Mouse (Mus musculus): ENCODE measurements around the gene Gm42421. TPM values are rescaled to one million over a fixed set of nuclear protein-coding genes. Genes with fewer than 3 reads are reported as not detected.
A peak's percentile ranks its signal among the peaks of the same experiment; 100 is the strongest.

Gm42421 gene
- polyA plus RNA-seq, 1 experiment = 0.25 TPM

GRCm38 (mm10) chr5:143917418-143917817 lies 10.6 kb upstream of the Gm42421 start:
- TF ChIP-seq MYOD1 (IDR thresholded peaks at IDR 0.05; ENCODE audit: control insufficient read depth, insufficient read length, low read depth) (no peak), CTCF (IDR thresholded peaks at IDR 0.05; ENCODE audit: control insufficient read depth, insufficient read depth, insufficient read length) (peak; percentile 36)
- H3K79me2 ChIP-seq (ENCODE audit: control insufficient read depth, insufficient read depth) = peaks cover 21% of the 10 kb centered on the region
- H3K27me3 ChIP-seq (ENCODE audit: control insufficient read depth, insufficient read depth, insufficient read length) = no peaks in the 10 kb centered on the region
- H3K79me3 ChIP-seq (ENCODE audit: low read depth) = peaks cover 10% of the 10 kb centered on the region
- peaks cover 72% of the 10 kb centered on the region for H3K36me3 ChIP-seq (ENCODE audit: control insufficient read depth, insufficient read depth)
- no peak overlapping the region for H3ac ChIP-seq (ENCODE audit: control insufficient read depth, insufficient read length, low read depth)
- H3K4me3 ChIP-seq (ENCODE audit: insufficient read depth, poor library complexity, severe bottlenecking) = no peak overlapping the region

- Histone ChIP-seq H3ac (ENCODE audit: control insufficient read depth, insufficient read length, low read depth) (no peak overlapping the region), H3K79me2 (ENCODE audit: control insufficient read depth, insufficient read depth) (peaks cover 14% of the 10 kb centered on the region), H3K79me3 (ENCODE audit: low read depth) (peaks cover 5% of the 10 kb centered on the region), H3K4me3 (ENCODE audit: insufficient read depth, poor library complexity, severe bottlenecking) (no peak overlapping the region), H3K27me3 (ENCODE audit: control insufficient read depth, insufficient read depth, insufficient read length) (no peaks in the 10 kb centered on the region), H3K36me3 (ENCODE audit: control insufficient read depth, insufficient read depth) (peaks cover 77% of the 10 kb centered on the region)
- TF ChIP-seq MYOD1 (IDR thresholded peaks at IDR 0.05; ENCODE audit: control insufficient read depth, insufficient read length, low read depth) (no peak), USF1 (IDR thresholded peaks at IDR 0.05; ENCODE audit: low read depth) (no peak), FOSL1 (IDR thresholded peaks at IDR 0.05; ENCODE audit: insufficient read depth, low read length, poor library complexity, severe bottlenecking) (no peak), CEBPB (IDR thresholded peaks at IDR 0.05; ENCODE audit: low read depth) (no peak), MAX (IDR thresholded peaks at IDR 0.05) (no peak), CTCF (IDR thresholded peaks at IDR 0.05; ENCODE audit: control insufficient read depth, insufficient read depth, insufficient read length) (no peak)
Observed at GRCm38 (mm10) chr5:143918120-143918519, 9.9 kb upstream of the Gm42421 start.

- Histone ChIP-seq H3K27me3 (ENCODE audit: control insufficient read depth, insufficient read depth, insufficient read length) (no peaks in the 10 kb centered on the region), H3K79me3 (ENCODE audit: low read depth) (no peaks in the 10 kb centered on the region), H3K4me3 (ENCODE audit: insufficient read depth, poor library complexity, severe bottlenecking) (no peak overlapping the region), H3ac (ENCODE audit: control insufficient read depth, insufficient read length, low read depth) (no peak overlapping the region), H3K36me3 (ENCODE audit: control insufficient read depth, insufficient read depth) (peaks cover 76% of the 10 kb centered on the region), H3K79me2 (ENCODE audit: control insufficient read depth, insufficient read depth) (no peaks in the 10 kb centered on the region)
- no peak for TF ChIP-seq CEBPB (IDR thresholded peaks at IDR 0.05; ENCODE audit: low read depth)
- no peak for TF ChIP-seq MAX (IDR thresholded peaks at IDR 0.05)
- no peak for TF ChIP-seq USF1 (IDR thresholded peaks at IDR 0.05; ENCODE audit: low read depth)
- no peak for TF ChIP-seq MYOG (IDR thresholded peaks at IDR 0.05; ENCODE audit: control insufficient read depth, extremely low read depth, insufficient read length)
- TF ChIP-seq FOSL1 (IDR thresholded peaks at IDR 0.05; ENCODE audit: insufficient read depth, low read length, poor library complexity, severe bottlenecking) = no peak
- TF ChIP-seq MYOD1 (IDR thresholded peaks at IDR 0.05; ENCODE audit: control insufficient read depth, insufficient read length, low read depth) = no peak
- no peak for TF ChIP-seq CTCF (IDR thresholded peaks at IDR 0.05; ENCODE audit: control insufficient read depth, insufficient read depth, insufficient read length)
Observed at GRCm38 (mm10) chr5:143924781-143925452, 3.1 kb upstream of the Gm42421 start.

- no peaks in the 10 kb centered on the region for H3K27me3 ChIP-seq (ENCODE audit: control insufficient read depth, insufficient read depth, insufficient read length)
- peaks cover 47% of the 10 kb centered on the region for H3K36me3 ChIP-seq (ENCODE audit: control insufficient read depth, insufficient read depth)
- no peak overlapping the region for H3K4me3 ChIP-seq (ENCODE audit: insufficient read depth, poor library complexity, severe bottlenecking)
- no peak overlapping the region for H3ac ChIP-seq (ENCODE audit: control insufficient read depth, insufficient read length, low read depth)
- H3K79me3 ChIP-seq (ENCODE audit: low read depth) = no peaks in the 10 kb centered on the region
- H3K79me2 ChIP-seq (ENCODE audit: control insufficient read depth, insufficient read depth) = no peaks in the 10 kb centered on the region
- TF ChIP-seq USF1 (IDR thresholded peaks at IDR 0.05; ENCODE audit: low read depth) (no peak), MYOD1 (IDR thresholded peaks at IDR 0.05; ENCODE audit: control insufficient read depth, insufficient read length, low read depth) (no peak), CEBPB (IDR thresholded peaks at IDR 0.05; ENCODE audit: low read depth) (no peak), MAX (IDR thresholded peaks at IDR 0.05) (no peak), FOSL1 (IDR thresholded peaks at IDR 0.05; ENCODE audit: insufficient read depth, low read length, poor library complexity, severe bottlenecking) (no peak), MYOG (IDR thresholded peaks at IDR 0.05; ENCODE audit: control insufficient read depth, extremely low read depth, insufficient read length) (no peak), CTCF (IDR thresholded peaks at IDR 0.05; ENCODE audit: control insufficient read depth, insufficient read depth, insufficient read length) (no peak)
Observed at GRCm38 (mm10) chr5:143929291-143929690, 1.3 kb downstream of the Gm42421 start.

- no peak overlapping the region for H3K4me3 ChIP-seq (ENCODE audit: insufficient read depth, poor library complexity, severe bottlenecking)
- TF ChIP-seq CTCF (IDR thresholded peaks at IDR 0.05; ENCODE audit: control insufficient read depth, insufficient read depth, insufficient read length) (no peak), USF1 (IDR thresholded peaks at IDR 0.05; ENCODE audit: low read depth) (no peak), MAX (IDR thresholded peaks at IDR 0.05) (no peak)
- H3K79me3 ChIP-seq (ENCODE audit: low read depth) = no peaks in the 10 kb centered on the region
- H3ac ChIP-seq (ENCODE audit: control insufficient read depth, insufficient read length, low read depth) = no peak overlapping the region
- H3K79me2 ChIP-seq (ENCODE audit: control insufficient read depth, insufficient read depth) = no peaks in the 10 kb centered on the region
- no peaks in the 10 kb centered on the region for H3K27me3 ChIP-seq (ENCODE audit: control insufficient read depth, insufficient read depth, insufficient read length)
- H3K36me3 ChIP-seq (ENCODE audit: control insufficient read depth, insufficient read depth) = peaks cover 36% of the 10 kb centered on the region
Observed at GRCm38 (mm10) chr5:143930656-143931055, 2.7 kb downstream of the Gm42421 start.

- H3K36me3 ChIP-seq (ENCODE audit: control insufficient read depth, insufficient read depth) = peaks cover 24% of the 10 kb centered on the region
- no peaks in the 10 kb centered on the region for H3K79me2 ChIP-seq (ENCODE audit: control insufficient read depth, insufficient read depth)
- H3K4me3 ChIP-seq (ENCODE audit: insufficient read depth, poor library complexity, severe bottlenecking) = no peak overlapping the region
- no peaks in the 10 kb centered on the region for H3K27me3 ChIP-seq (ENCODE audit: control insufficient read depth, insufficient read depth, insufficient read length)
- no peaks in the 10 kb centered on the region for H3K79me3 ChIP-seq (ENCODE audit: low read depth)
- TF ChIP-seq MYOG (IDR thresholded peaks at IDR 0.05; ENCODE audit: control insufficient read depth, extremely low read depth, insufficient read length) (no peak), CEBPB (IDR thresholded peaks at IDR 0.05; ENCODE audit: low read depth) (no peak), USF1 (IDR thresholded peaks at IDR 0.05; ENCODE audit: low read depth) (no peak), CTCF (IDR thresholded peaks at IDR 0.05; ENCODE audit: control insufficient read depth, insufficient read depth, insufficient read length) (no peak), FOSL1 (IDR thresholded peaks at IDR 0.05; ENCODE audit: insufficient read depth, low read length, poor library complexity, severe bottlenecking) (no peak), MAX (IDR thresholded peaks at IDR 0.05) (no peak), MYOD1 (IDR thresholded peaks at IDR 0.05; ENCODE audit: control insufficient read depth, insufficient read length, low read depth) (no peak)
- no peak overlapping the region for H3ac ChIP-seq (ENCODE audit: control insufficient read depth, insufficient read length, low read depth)
Observed at GRCm38 (mm10) chr5:143931863-143932580, 4.0 kb downstream of the Gm42421 start.

Data from C2C12 (cell line).